Mouse (Mus musculus) neural tube, embryonic 14.5 days (tissue): ENCODE measurements around the gene Sgip1. TPM values are rescaled to one million over a fixed set of nuclear protein-coding genes. Genes with fewer than 3 reads are reported as not detected.

Experiments used
- ATAC-seq: fragments of 200-750 bp; cut with Nextera tagmentation; 2 replicates; pipeline ENCODE4 v1.8.0; 2017; ENCODE audit warnings: low read depth, mild to moderate bottlenecking, moderate TSS enrichment, moderate library complexity
- H3K27ac ChIP-seq: fragments of 300-500 bp; sonication (generic); 2 replicates; pipeline ENCODE4 v1.5.1; 2014; ENCODE audit warnings: low read depth, mild to moderate bottlenecking, control low read depth, low read length, moderate library complexity, mixed read lengths
- H3K27me3 ChIP-seq: fragments of 300-500 bp; sonication (generic); 2 replicates; pipeline ENCODE4 v1.6.1; 2014; ENCODE audit warnings: low read length; ENCODE audit not compliant: control insufficient read depth, insufficient read depth
- H3K36me3 ChIP-seq: fragments of 300-500 bp; sonication (generic); 2 replicates; pipeline ENCODE4 v1.6.1; 2014; ENCODE audit warnings: low read length, mixed read lengths; ENCODE audit not compliant: control insufficient read depth, insufficient read depth
- H3K4me1 ChIP-seq: fragments of 300-500 bp; sonication (generic); 2 replicates; pipeline ENCODE4 v1.6.1; 2014; ENCODE audit warnings: low read length; ENCODE audit not compliant: control insufficient read depth, insufficient read depth
- H3K4me2 ChIP-seq: fragments of 300-500 bp; sonication (generic); 2 replicates; pipeline ENCODE4 v1.6.1; 2014; ENCODE audit warnings: mild to moderate bottlenecking, low read depth, low read length, control low read depth
- H3K4me3 ChIP-seq: fragments of 300-500 bp; sonication (generic); 2 replicates; pipeline ENCODE4 v1.5.1; 2014; ENCODE audit warnings: low read depth, low read length, control low read depth, mixed read lengths
- H3K9ac ChIP-seq: fragments of 300-500 bp; sonication (generic); replicated peaks from 2 replicates; pipeline ENCODE4 v1.6.1; 2014; ENCODE audit warnings: low read depth, mild to moderate bottlenecking, control low read depth, low read length, mixed read lengths
- H3K9me3 ChIP-seq: fragments of 300-500 bp; sonication (generic); 2 replicates; pipeline ENCODE4 v1.6.1; 2016; ENCODE audit warnings: low read length; ENCODE audit not compliant: control insufficient read depth
- WGBS: fragments of 180-500 bp; shearing (Covaris S2); extraction: QIAGEN DNeasy Blood & Tissue Kit; methylation state at CpG from one replicate; pipeline ENCODE4 v1.1.7; 2014; 5-methylcytosine and 5-hydroxymethylcytosine counted together
- polyA plus RNA-seq: library from polyadenylated mRNA; unstranded; fragments of >200 nt; fragmentation: Nextera tagmentation; extraction: Ambion mirVana; gene quantifications from 2 replicates; pipeline ENCODE4 v1.2.1, GENCODE M21; 2014

Sgip1 gene
- polyA plus RNA-seq, 1 experiment from 2014 or later, result 86.7 TPM

DNA sequence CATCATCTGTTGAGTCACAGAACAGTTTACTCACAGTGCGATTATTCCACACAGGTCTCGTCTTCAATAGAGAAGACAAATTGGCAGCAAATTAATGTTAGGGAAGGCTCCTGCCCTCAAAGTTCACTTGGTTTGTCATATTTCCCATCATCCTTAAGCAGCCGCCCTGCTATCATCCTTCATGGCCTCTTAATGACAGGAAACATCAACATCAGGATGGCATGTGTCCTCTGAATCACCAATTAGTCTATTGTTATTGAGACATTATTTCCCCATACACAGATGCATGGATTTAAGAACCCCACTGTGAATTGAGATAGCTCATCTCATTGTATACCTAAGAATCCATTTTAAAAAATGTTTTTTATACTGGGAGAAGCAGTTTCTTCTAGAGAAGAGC, 10.1 kb upstream of the Sgip1 start:
- Histone ChIP-seq H3K27me3 (no peaks in the 10 kb centered on the region), H3K4me2 (no peak overlapping the region), H3K9me3 (no peaks in the 10 kb centered on the region), H3K4me3 (no peak overlapping the region), H3K9ac (no peak overlapping the region), H3K27ac (no peak overlapping the region), H3K4me1 (no peaks in the 10 kb centered on the region), H3K36me3 (no peaks in the 10 kb centered on the region)
- ATAC-seq, result no peak
- 83% methylated on average over 3 of the region's 3 CpGs for WGBS

DNA sequence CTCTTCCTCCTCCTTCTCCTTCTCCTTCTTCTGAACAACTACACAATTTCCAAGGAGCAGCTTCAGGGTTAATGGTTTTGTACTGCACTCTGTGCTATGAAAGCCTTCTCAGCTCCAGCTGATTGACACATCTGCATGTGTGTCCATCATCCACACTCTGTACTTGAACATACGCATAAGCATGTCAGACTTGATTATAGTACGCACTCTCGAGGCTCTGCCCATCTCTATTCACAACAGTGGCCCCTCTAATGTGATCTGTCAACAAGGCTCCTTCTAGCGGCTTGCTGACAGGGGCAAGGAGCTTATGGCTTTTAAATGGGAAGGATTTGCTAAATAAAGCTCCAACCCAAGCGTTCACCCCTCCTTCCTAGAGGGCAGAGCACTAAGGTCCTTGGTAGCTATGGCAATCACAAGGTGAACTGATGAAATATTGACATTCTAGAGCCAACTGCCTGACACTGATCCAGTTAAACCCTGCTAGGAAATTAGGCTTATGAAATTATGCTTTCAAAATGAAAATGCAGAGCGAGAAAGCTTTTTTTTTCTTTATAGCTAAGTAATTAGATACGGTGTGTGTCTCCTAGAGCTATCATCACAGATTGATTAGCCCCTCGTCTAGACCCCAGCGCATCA, 7.0 kb upstream of the Sgip1 start:
- Histone ChIP-seq H3K9me3 (no peaks in the 10 kb centered on the region), H3K27ac (no peak overlapping the region), H3K27me3 (no peaks in the 10 kb centered on the region), H3K4me3 (no peak overlapping the region), H3K36me3 (no peaks in the 10 kb centered on the region), H3K4me1 (no peaks in the 10 kb centered on the region), H3K9ac (no peak overlapping the region), H3K4me2 (no peak overlapping the region)
- no peak for ATAC-seq
- 65% methylated on average over 9 of the region's 9 CpGs for WGBS

DNA sequence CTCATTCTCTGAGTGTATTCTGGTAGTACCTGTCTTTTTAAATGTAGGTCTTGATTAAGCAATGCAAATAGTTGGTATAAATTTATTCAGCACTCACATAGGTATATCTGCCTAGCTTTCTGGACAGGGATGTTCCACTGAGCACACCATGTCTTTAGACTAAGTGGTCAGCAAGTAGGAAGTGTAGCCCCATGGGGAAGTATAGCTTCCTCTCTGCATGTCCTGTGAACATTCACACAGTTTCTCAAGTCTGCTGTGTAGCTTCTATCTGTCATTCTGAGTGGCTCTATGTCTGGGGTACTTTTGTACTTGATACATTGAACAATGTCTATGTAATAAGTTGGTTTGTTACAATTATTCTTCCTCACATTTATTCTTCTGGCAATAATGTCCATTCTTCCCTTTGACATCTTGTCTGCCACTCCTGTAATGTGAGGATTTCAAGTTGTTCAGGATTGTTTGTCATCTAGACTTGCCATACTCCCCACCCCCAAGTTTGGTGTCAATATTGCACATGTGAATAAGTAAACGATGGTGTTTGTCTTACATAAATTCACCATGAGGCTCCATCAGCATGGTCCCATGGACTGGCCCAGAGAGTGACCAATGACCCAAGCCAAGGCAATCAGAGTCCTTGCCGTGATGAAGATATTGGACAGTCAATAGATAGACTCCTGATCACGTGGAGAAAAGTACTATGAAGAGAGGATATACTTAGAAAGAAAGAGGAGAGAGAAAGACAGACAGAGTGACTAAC, 12.4 kb downstream of the Sgip1 start:
- H3K36me3 ChIP-seq, result no peaks in the 10 kb centered on the region
- no peak overlapping the region for H3K9ac ChIP-seq
- WGBS, result 75% methylated on average over 3 of the region's 3 CpGs
- no peaks in the 10 kb centered on the region for H3K27me3 ChIP-seq
- H3K4me2 ChIP-seq, result no peak overlapping the region
- H3K4me1 ChIP-seq, result no peaks in the 10 kb centered on the region; the same call in 1 of the 2 replicates
- H3K4me3 ChIP-seq, result no peak overlapping the region
- H3K9me3 ChIP-seq, result no peaks in the 10 kb centered on the region
- ATAC-seq, result no peak
- H3K27ac ChIP-seq, result no peak overlapping the region

DNA sequence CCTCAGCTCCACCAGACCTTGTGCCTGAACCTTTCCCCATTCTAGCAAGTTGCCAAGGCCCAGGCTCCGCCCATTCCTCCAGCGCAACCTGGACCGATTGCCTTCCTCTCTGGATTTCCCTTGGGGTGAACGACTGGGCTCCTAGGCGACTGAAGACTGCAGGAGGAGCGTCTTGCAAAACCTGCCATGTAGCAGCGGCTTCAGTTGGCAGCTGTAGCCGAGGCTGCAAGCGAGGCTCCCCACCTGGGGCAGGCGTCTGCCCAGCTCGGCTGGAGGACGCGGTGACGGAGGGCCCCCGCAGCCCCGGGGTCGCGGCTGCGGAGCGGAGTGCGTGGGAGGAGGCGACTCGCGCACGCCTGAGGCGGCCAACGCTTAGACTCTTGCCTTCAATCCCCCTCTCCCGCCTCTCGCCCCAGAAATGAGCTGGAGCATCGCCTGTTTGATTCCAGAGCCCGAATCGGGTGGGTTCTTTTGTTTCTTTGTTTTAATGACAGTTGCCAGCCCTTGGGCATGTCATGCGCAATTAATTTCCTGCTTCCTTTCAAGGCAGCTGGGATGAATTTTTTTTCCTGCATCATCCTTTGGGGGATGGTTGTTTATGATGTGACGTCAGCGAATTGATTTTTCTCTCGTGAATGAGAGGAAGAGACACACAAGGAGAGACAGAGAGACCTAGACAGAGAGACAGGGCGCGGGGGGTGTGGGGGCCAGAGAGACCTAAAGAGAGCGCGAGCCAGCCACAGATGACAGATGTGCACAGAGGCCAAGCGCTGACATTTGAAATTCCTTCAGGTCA, 18.2 kb downstream of the Sgip1 start:
- H3K27ac ChIP-seq, result peak overlapping the region; percentile 98
- no peaks in the 10 kb centered on the region for H3K9me3 ChIP-seq
- H3K27me3 ChIP-seq, result no peaks in the 10 kb centered on the region
- H3K36me3 ChIP-seq, result no peaks in the 10 kb centered on the region
- 1% methylated on average over 40 of the region's 41 CpGs for WGBS
- peak overlapping the region; percentile 57 for H3K4me3 ChIP-seq
- peak overlapping the region; percentile 80 for H3K9ac ChIP-seq
- H3K4me2 ChIP-seq, result peak overlapping the region; percentile 96
- H3K4me1 ChIP-seq, result peaks cover 13% of the 10 kb centered on the region
- peak; percentile 67 for ATAC-seq

DNA sequence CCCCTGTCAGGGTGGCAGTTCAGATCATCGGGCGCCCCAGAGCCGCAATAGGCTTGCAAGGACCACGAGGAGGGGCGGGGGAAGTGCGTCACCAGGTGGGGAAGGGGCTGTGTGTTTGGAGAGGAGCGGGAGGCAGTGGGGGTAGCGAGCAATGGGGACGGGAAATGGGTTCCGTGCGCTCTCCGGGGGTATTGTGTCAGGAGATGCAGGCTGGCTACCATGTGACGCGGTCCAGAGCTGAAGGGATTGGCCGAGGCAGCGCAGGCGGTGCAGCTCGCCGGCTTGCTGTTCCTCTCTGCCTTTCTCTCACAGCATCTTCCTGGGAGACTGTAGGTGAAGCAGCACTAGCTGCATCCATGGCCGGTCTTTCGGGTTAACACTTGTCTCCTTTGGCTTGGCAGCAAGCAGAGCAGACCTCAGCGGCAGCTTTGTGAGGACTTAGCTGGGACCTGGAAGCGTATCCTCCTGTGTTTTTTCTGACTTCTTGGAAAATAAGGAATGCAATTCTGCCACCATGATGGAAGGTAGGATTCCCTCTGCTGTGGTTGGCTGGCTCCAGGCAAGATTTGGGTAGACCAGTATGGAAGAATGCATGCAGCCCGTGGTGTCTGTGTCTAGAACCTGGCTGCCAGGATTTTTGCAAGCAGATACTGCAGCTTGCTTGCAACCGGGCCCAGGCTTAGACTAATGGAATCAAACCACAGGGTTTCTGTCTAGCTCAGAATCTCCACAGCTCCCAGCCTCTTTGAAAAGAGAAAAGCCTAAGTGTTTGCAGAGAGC, 19.1 kb downstream of the Sgip1 start:
- H3K4me2 ChIP-seq, result peak overlapping the region; percentile 96
- H3K4me1 ChIP-seq, result peaks cover 13% of the 10 kb centered on the region
- no peaks in the 10 kb centered on the region for H3K36me3 ChIP-seq
- no peaks in the 10 kb centered on the region for H3K9me3 ChIP-seq
- H3K27ac ChIP-seq, result peak overlapping the region; percentile 98
- WGBS, result 1% methylated on average over 25 of the region's 25 CpGs
- H3K9ac ChIP-seq, result peak overlapping the region; percentile 80
- peak; percentile 98 for ATAC-seq
- H3K27me3 ChIP-seq, result no peaks in the 10 kb centered on the region
- H3K4me3 ChIP-seq, result peak overlapping the region; percentile 57

DNA sequence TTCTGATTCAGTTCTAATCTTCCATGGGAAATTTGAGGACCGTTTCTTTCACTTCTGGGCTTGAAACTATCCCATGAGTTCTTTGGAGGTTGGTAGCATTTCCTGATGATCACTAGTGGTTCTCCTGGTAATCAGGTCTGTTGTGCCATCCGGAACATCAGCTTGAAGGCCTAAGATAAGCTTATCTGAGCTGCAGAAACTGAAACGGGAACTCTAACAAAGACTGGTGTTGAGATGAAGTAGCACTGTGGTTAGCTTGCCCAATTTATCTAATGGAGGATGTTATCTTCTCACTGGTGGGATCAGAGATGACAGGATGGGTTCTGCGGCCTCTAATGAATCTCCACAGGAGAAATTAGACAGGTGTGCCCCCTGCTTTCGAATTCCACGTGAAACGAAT, 21.0 kb downstream of the Sgip1 start:
- 88% methylated on average over 7 of the region's 7 CpGs for WGBS
- peak overlapping the region; percentile 96 for H3K4me2 ChIP-seq
- no peak for ATAC-seq
- peaks cover 13% of the 10 kb centered on the region for H3K4me1 ChIP-seq
- no peak overlapping the region for H3K9ac ChIP-seq
- no peaks in the 10 kb centered on the region for H3K9me3 ChIP-seq
- no peak overlapping the region for H3K27ac ChIP-seq
- H3K4me3 ChIP-seq, result peak overlapping the region; percentile 57
- H3K27me3 ChIP-seq, result no peaks in the 10 kb centered on the region
- no peaks in the 10 kb centered on the region for H3K36me3 ChIP-seq

DNA sequence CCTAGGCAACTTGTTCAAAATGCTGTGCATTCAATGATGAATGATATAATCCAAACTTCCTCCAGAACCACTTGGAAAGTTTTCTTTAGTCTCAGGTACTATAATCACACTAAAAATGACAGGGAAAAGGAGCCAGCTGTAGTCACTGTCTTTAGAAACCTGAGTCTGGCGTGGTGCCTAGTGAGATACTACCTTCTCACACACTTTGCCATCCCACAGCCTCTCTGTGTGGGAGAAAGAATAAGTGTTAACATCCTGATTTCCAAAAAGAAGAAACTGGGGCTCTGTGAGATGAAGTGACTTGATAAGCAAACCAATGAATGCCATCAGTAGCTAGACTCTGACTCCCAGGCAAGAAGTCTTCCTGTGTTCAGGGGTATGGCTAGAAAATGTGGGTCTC, 28.0 kb downstream of the Sgip1 start:
- Histone ChIP-seq H3K36me3 (no peaks in the 10 kb centered on the region), H3K4me3 (no peak overlapping the region), H3K4me2 (no peak overlapping the region), H3K27ac (no peak overlapping the region), H3K27me3 (no peaks in the 10 kb centered on the region), H3K9me3 (no peaks in the 10 kb centered on the region), H3K9ac (no peak overlapping the region), H3K4me1 (no peaks in the 10 kb centered on the region)
- WGBS, result 93% methylated on average over 1 of the region's 1 CpGs
- no peak for ATAC-seq

DNA sequence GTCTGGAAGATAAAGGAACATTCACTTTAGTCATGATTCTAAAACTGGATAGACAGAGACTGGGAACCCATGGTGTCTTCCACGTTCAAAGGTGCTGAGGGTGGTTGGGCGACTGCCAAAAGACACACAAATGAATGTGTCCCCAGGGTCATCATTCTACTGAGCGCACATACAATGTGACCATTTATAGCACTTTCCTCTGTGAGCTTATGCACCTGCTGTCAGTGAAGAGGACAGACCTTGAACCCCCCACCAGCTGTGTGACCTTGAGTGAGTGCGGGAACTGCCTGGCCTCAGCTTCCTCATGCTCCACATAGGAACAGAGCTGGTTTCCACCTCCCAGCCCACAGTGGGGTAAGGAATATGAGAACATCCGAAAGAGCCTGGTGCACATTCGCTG, 28.8 kb downstream of the Sgip1 start:
- ATAC-seq, result no peak
- no peak overlapping the region for H3K4me3 ChIP-seq
- no peak overlapping the region for H3K9ac ChIP-seq
- H3K9me3 ChIP-seq, result no peaks in the 10 kb centered on the region
- 56% methylated on average over 6 of the region's 6 CpGs for WGBS
- no peaks in the 10 kb centered on the region for H3K27me3 ChIP-seq
- H3K36me3 ChIP-seq, result no peaks in the 10 kb centered on the region
- H3K4me1 ChIP-seq, result no peaks in the 10 kb centered on the region
- H3K27ac ChIP-seq, result no peak overlapping the region
- H3K4me2 ChIP-seq, result no peak overlapping the region
